Mouse (Mus musculus) bone marrow, adult 2 months (tissue): Measurements from ENCODE around the gene Spaar.

Source experiments
- CTCF ChIP-seq: fragments of 200-500 bp; IDR thresholded peaks from 2 replicates; pipeline ENCODE4 v1.5.1; 2011; ENCODE audit warnings: low read length, control low read depth; ENCODE audit not compliant: control insufficient read depth, insufficient read depth
- POLR2A ChIP-seq: fragments of 200-500 bp; IDR thresholded peaks from 2 replicates; pipeline ENCODE4 v1.6.1; 2011; ENCODE audit warnings: low read depth, mild to moderate bottlenecking, control low read depth, low read length, borderline replicate concordance; ENCODE audit not compliant: control insufficient read depth

GRCm38 (mm10) chr4:43696561-43696960, 33.3 kb upstream of the Spaar start:
- TF ChIP-seq CTCF (no peak), POLR2A (no peak)
